Mouse (Mus musculus) cortical plate, adult 2 months (tissue): ENCODE measurements around the gene March1.

Experiments used
- CTCF ChIP-seq: fragments of 200-500 bp; IDR thresholded peaks from 2 replicates; pipeline ENCODE4 v1.5.1; 2011; ENCODE audit warnings: mild to moderate bottlenecking, control low read depth, low read length; ENCODE audit not compliant: insufficient read depth; ENCODE audit errors: extremely low read depth
- POLR2A ChIP-seq: fragments of 200-500 bp; IDR thresholded peaks from 2 replicates; pipeline ENCODE4 v1.6.1; 2011; ENCODE audit warnings: mild to moderate bottlenecking, low read length, control low read depth; ENCODE audit not compliant: insufficient read depth; ENCODE audit errors: extremely low read depth

DNA sequence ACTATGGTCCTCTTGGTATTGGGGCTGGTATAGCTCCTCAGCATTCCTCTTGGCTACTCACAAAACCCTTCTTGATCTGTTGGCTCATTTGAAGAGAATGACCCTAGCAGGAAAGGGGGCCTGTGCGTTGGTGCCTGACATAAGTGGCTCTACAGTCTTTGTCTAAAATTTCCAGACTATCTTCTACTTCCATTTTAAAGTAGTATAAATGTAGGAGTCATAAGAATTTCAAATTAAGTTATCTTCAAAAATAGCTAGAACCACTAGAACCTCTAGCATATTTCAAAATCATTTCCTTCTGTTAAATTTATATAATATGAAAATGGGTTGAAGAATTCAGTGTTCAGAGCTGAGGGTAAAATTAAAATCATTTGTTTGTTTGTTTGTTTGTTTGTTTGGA is 541.9 kb downstream of the March1 start:
- no peak for TF ChIP-seq CTCF
- no peak for TF ChIP-seq POLR2A
